Comparison of ENCODE assay signal across 22 mouse cellular contexts in genomic region chr2:159866391-159866790, GRCm38 (mm10).
A peak's percentile ranks its signal among the peaks of the same experiment; 100 is the strongest.
DNase-seq lines count a peak whose midpoint lies in the region; ATAC-seq and TF ChIP-seq lines count a peak whose summit lies in the region.
"Had no signal": no experiment of that assay in that cellular context is flagged by ENCODE, and none has a peak within 500 bp of the region (broad histone marks: within the 10 kb centered on the region; RNA-seq: fewer than 3 reads in every experiment).

No protein-coding gene starts in this region.

- H3K9ac ChIP-seq in hindbrain, postnatal 0 days (replicated peaks; ENCODE audit: low read length) = no peak overlapping the region
- H3K9ac ChIP-seq in hindbrain, embryonic 14.5 days = no peak overlapping the region
- H3K9ac ChIP-seq: limb, embryonic 15.5 days; liver, embryonic 15.5 days; neural tube, embryonic 12.5 days had no signal

- H3K27me3 ChIP-seq in hindbrain, postnatal 0 days (ENCODE audit: insufficient read depth, low read length) = no peaks in the 10 kb centered on the region
- no peaks in the 10 kb centered on the region for H3K27me3 ChIP-seq in hindbrain, embryonic 14.5 days (ENCODE audit: control insufficient read depth, insufficient read depth, low read length)
- H3K27me3 ChIP-seq in limb, embryonic 10.5 days (ENCODE audit: low read depth, poor library complexity, severe bottlenecking) = no peaks in the 10 kb centered on the region
- H3K27me3 ChIP-seq: limb, embryonic 15.5 days; liver, embryonic 15.5 days; neural tube, embryonic 12.5 days had no signal

- peak; percentile 49 to 72 for DNase-seq in cerebellum, postnatal 10 days
- DNase-seq in cerebellum, adult 11-12 months = no peak
- DNase-seq in hindbrain, postnatal 0 days (ENCODE audit: low spot score) = peak; percentile 17
- no peak for DNase-seq in hindbrain, embryonic 14.5 days (ENCODE audit: low spot score)
- peak; percentile 14 for DNase-seq in layer of hippocampus, adult 11-12 months (ENCODE audit: low spot score)
- peak; percentile 4 to 10 for DNase-seq in layer of hippocampus, postnatal 14 days (ENCODE audit: low spot score in 2 of 2)
- DNase-seq in limb, embryonic 10.5 days (ENCODE audit: low spot score) = no peak
- no peak for DNase-seq in gastrocnemius, adult 8-10 months (ENCODE audit: low spot score in 2 of 2)
- DNase-seq: adrenal gland, postnatal 25 days; cerebellum, adult 2 months; gastrocnemius, postnatal 25 days; kidney, postnatal 36 days; thymus, postnatal 25 days had no signal

- WGBS in hindbrain, postnatal 0 days = 61% methylated on average over 1 of the region's 1 CpGs
- 65% methylated on average over 1 of the region's 1 CpGs for WGBS in hindbrain, embryonic 14.5 days
- 83% methylated on average over 1 of the region's 1 CpGs for WGBS in limb, embryonic 10.5 days

- no peak for ATAC-seq in hindbrain, postnatal 0 days
- no peak for ATAC-seq in hindbrain, embryonic 14.5 days (ENCODE audit: low FRiP score)
- ATAC-seq: activated CD4-positive, CD25-positive, alpha-beta regulatory T cell, adult 4 months; CD4-positive, CD25-positive, alpha-beta regulatory T cell, adult 4 months; forebrain, embryonic 14.5 days; inflammation-experienced regulatory T-cells, adult 6 months had no signal

- no peak overlapping the region for H3K4me3 ChIP-seq in hindbrain, postnatal 0 days (ENCODE audit: low read length)
- H3K4me3 ChIP-seq in hindbrain, embryonic 14.5 days (replicated peaks; ENCODE audit: low read length) = no peak overlapping the region
- H3K4me3 ChIP-seq in limb, embryonic 10.5 days = no peak overlapping the region
- H3K4me3 ChIP-seq: erythroblast, embryonic 14.5 days; limb, embryonic 15.5 days; liver, embryonic 15.5 days; neural tube, embryonic 12.5 days had no signal

- H3K36me3 ChIP-seq in hindbrain, postnatal 0 days (ENCODE audit: insufficient read depth, low read length) = no peaks in the 10 kb centered on the region
- no peaks in the 10 kb centered on the region for H3K36me3 ChIP-seq in hindbrain, embryonic 14.5 days (replicated peaks; ENCODE audit: control insufficient read depth, insufficient read depth)
- no peaks in the 10 kb centered on the region for H3K36me3 ChIP-seq in limb, embryonic 10.5 days
- H3K36me3 ChIP-seq: limb, embryonic 15.5 days; liver, embryonic 15.5 days; neural tube, embryonic 12.5 days had no signal

- H3K4me2 ChIP-seq in hindbrain, postnatal 0 days (ENCODE audit: low read depth, low read length) = no peak overlapping the region
- H3K4me2 ChIP-seq in hindbrain, embryonic 14.5 days (replicated peaks) = no peak overlapping the region
- H3K4me2 ChIP-seq: limb, embryonic 15.5 days; liver, embryonic 15.5 days; midbrain, embryonic 11.5 days; neural tube, embryonic 12.5 days had no signal

- no peaks in the 10 kb centered on the region for H3K4me1 ChIP-seq in hindbrain, postnatal 0 days (ENCODE audit: insufficient read depth, low read length)
- no peaks in the 10 kb centered on the region for H3K4me1 ChIP-seq in hindbrain, embryonic 14.5 days (replicated peaks; ENCODE audit: control insufficient read depth, insufficient read depth, low read length)
- no peaks in the 10 kb centered on the region for H3K4me1 ChIP-seq in limb, embryonic 10.5 days
- H3K4me1 ChIP-seq: limb, embryonic 15.5 days; liver, embryonic 15.5 days; neural tube, embryonic 12.5 days had no signal

- no peak overlapping the region for H3K27ac ChIP-seq in hindbrain, postnatal 0 days
- no peak overlapping the region for H3K27ac ChIP-seq in hindbrain, embryonic 14.5 days
- no peak overlapping the region for H3K27ac ChIP-seq in limb, embryonic 10.5 days
- H3K27ac ChIP-seq: limb, embryonic 15.5 days; liver, embryonic 15.5 days; neural tube, embryonic 12.5 days had no signal

- H3K9me3 ChIP-seq in hindbrain, postnatal 0 days (ENCODE audit: low read length) = no peaks in the 10 kb centered on the region
- H3K9me3 ChIP-seq in hindbrain, embryonic 14.5 days (ENCODE audit: control insufficient read depth, low read length) = no peaks in the 10 kb centered on the region
- H3K9me3 ChIP-seq in limb, embryonic 10.5 days (replicated peaks) = no peaks in the 10 kb centered on the region
- H3K9me3 ChIP-seq: limb, embryonic 15.5 days; liver, embryonic 15.5 days; neural tube, embryonic 12.5 days had no signal

- no peak for TF ChIP-seq CTCF in hindbrain, postnatal 0 days (IDR thresholded peaks at IDR 0.05; ENCODE audit: low read depth)

Comparison
In these comparisons a context has a peak if more than half of its experiments do, and no peak if none do; other contexts are left out.
1. DNase-seq: peak in cerebellum, postnatal 10 days (2 of 2), hindbrain, postnatal 0 days (single experiment), layer of hippocampus, adult 11-12 months (single experiment) and layer of hippocampus, postnatal 14 days (2 of 2); none in cerebellum, adult 11-12 months (single experiment), hindbrain, embryonic 14.5 days (single experiment), limb, embryonic 10.5 days (single experiment) and gastrocnemius, adult 8-10 months (0 of 2).